Mouse (Mus musculus) embryonic facial prominence, embryonic 10.5 days (tissue): Measurements from ENCODE around the gene Kif1b. TPM values are rescaled to one million over a fixed set of nuclear protein-coding genes. Genes with fewer than 3 reads are reported as not detected.

ENCODE experiments used
- DNase-seq: peaks from one replicate; pipeline ENCODE4 v3.0.0-alpha.2; 2017; ENCODE audit warnings: low spot score
- H3K27ac ChIP-seq: fragments of 300-500 bp; sonication (generic); replicated peaks from 2 replicates; pipeline ENCODE4 v1.5.1; 2016; ENCODE audit warnings: mild to moderate bottlenecking
- H3K27me3 ChIP-seq: fragments of 300-500 bp; sonication (generic); replicated peaks from 2 replicates; pipeline ENCODE4 v1.6.1; 2016; ENCODE audit warnings: low read depth, mild to moderate bottlenecking; ENCODE audit not compliant: poor library complexity, severe bottlenecking
- H3K36me3 ChIP-seq: fragments of 300-500 bp; sonication (generic); replicated peaks from 2 replicates; pipeline ENCODE4 v1.6.1; 2016; ENCODE audit warnings: mild to moderate bottlenecking, moderate library complexity
- H3K4me1 ChIP-seq: fragments of 300-500 bp; sonication (generic); 2 replicates; pipeline ENCODE4 v1.6.1; 2016
- H3K4me3 ChIP-seq: fragments of 300-500 bp; sonication (generic); 2 replicates; pipeline ENCODE4 v1.5.1; 2016; ENCODE audit warnings: mild to moderate bottlenecking, moderate library complexity
- H3K9me3 ChIP-seq: fragments of 300-500 bp; sonication (generic); 2 replicates; pipeline ENCODE4 v1.6.1; 2016; ENCODE audit warnings: mild to moderate bottlenecking
- WGBS: fragments of 180-500 bp; shearing (Covaris S2); methylation state at CpG from one replicate; pipeline ENCODE4 v1.1.7; 2016; 5-methylcytosine and 5-hydroxymethylcytosine counted together
- polyA plus RNA-seq: library from polyadenylated mRNA; unstranded; fragments of >200 nt; fragmentation: Nextera tagmentation; extraction: Ambion mirVana; gene quantifications from 2 replicates; pipeline ENCODE4 v1.2.1, GENCODE M21; 2016

The Kif1b gene
- polyA plus RNA-seq, 1 experiment from 2014 or later, result 51.3 TPM

DNA sequence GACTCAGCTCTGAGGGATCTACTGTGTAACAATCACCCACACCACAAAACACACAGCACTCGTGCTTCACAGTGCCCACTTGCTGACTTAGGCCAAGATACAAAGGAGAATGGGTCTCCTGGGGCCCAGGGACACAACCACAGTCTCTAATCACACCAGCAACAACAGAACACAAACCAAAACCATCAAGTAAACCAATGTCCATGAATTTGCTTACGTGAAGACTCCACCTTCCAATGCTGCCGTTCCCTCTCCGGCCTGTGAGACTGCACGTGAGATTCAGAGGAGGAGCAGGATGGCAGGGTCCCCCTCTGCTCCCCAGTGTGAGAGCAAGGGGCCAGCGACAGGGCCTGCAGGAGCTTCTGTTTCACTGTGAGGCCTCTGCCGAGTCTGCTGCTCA lies 25.2 kb upstream of the Kif1b start:
- DNase-seq, result no peak
- Histone ChIP-seq H3K27ac (no peak overlapping the region), H3K4me3 (no peak overlapping the region), H3K9me3 (no peaks in the 10 kb centered on the region), H3K4me1 (no peaks in the 10 kb centered on the region), H3K36me3 (peaks cover 99% of the 10 kb centered on the region), H3K27me3 (no peaks in the 10 kb centered on the region)
- 90% methylated on average over 7 of the region's 7 CpGs for WGBS

DNA sequence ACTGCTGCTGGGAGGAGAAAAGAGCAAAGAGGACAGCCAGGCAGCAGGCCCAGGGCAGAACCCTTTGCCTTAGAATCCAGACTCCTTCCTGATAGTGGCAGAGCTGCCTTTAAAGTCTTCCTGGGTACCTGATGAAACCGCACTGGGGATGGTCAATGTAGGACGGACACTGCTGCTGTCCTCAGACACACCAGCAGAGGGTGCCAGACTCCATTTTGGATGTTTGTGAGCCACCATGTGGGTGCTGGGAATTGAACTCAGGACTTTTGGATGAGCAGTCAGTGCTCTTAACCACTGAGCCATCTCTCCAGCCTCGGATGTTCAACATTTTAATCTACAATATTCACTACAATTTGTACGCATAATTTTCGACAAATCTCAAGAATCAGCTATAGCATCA lies 23.0 kb upstream of the Kif1b start:
- Histone ChIP-seq H3K9me3 (no peaks in the 10 kb centered on the region), H3K27me3 (no peaks in the 10 kb centered on the region), H3K4me1 (no peaks in the 10 kb centered on the region), H3K36me3 (peaks cover 90% of the 10 kb centered on the region), H3K4me3 (no peak overlapping the region), H3K27ac (no peak overlapping the region)
- WGBS, result 94% methylated on average over 5 of the region's 5 CpGs
- no peak for DNase-seq

DNA sequence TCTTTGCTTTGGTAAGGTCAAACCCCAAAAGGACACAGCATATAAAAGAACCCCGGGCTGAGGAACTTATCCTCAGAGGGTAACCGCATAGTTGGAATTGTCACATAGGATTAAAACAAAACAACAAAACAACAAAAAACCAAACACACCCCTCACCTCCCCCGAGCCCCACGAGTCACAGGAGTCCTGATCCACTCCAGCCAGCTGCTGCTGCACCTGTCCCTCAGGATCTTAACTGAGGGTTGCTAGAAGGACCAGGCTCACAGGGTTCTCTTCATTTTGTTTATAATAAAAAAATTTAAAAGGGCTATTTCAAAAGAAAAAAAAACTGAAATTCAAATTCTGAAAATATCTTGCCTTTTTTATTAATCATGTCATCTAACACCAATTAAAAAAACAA lies 21.2 kb upstream of the Kif1b start:
- no peak for DNase-seq
- H3K27ac ChIP-seq, result no peak overlapping the region
- H3K9me3 ChIP-seq, result no peaks in the 10 kb centered on the region
- no peaks in the 10 kb centered on the region for H3K27me3 ChIP-seq
- 0 out of 2 replicates have a peak, but pooled peaks cover 2% of the 10 kb centered on the region for H3K4me1 ChIP-seq
- 84% methylated on average over 4 of the region's 4 CpGs for WGBS
- peaks cover 72% of the 10 kb centered on the region for H3K36me3 ChIP-seq
- no peak overlapping the region for H3K4me3 ChIP-seq

DNA sequence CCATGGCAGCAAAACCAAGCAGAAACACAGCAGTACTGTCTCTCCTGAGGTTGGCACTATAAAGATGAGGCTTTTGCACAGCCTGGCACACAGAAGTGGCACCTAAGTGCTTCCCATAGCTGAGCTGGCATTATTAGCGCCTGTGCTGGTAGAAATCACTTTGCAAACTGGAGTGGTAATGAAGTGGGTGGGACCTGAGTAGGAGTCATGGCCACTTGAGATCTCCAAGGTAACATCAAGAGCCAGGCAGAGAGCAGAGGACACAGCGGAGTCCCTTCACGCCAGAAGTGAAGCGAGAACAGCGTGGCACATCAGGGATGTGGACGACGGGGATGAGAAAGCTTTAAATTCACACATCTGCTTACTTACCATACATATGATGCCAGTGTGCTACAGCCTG lies 19.8 kb upstream of the Kif1b start:
- DNase-seq, result no peak
- Histone ChIP-seq H3K27ac (no peak overlapping the region), H3K36me3 (peaks cover 58% of the 10 kb centered on the region), H3K4me1 (peaks cover 3% of the 10 kb centered on the region; the same call in 1 of the 2 replicates), H3K27me3 (no peaks in the 10 kb centered on the region), H3K9me3 (no peaks in the 10 kb centered on the region), H3K4me3 (no peak overlapping the region)
- WGBS, result 95% methylated on average over 7 of the region's 7 CpGs

DNA sequence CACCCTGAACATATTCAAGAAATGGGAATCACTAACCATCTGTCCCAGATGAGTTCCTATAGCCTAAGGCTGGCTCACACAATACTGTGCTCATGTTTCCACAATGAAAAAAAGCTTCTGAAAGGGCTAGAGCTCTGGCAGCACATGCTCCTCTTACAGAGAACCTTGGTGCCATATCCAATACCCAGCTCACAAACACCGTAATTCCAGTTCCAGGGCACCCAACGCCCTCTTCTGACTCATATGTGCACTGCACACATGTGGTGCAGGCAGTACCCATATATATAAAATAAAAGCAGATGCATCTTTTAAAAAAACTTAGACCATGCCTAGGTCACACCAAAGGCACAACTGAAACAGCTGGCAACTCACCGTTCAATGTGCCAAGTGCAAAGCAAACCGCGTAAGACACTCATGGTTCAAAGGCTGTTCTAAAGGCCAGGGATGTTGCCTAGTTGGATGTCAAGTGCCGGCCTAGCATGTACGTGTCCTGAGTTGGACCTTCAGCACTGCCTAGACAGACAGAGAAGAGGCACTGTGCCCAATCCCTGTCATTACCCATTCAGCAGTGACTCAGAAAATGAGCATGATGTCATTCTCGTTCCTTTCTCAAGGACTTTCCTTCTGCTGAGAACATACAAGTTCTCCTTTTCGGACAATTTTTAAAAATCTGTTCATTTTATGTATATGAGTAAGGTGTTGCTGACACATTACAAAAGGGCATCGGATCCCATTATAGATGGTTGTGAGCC lies 18.1 kb upstream of the Kif1b start:
- Histone ChIP-seq H3K4me1 (peaks cover 3% of the 10 kb centered on the region; the same call in 1 of the 2 replicates), H3K9me3 (no peaks in the 10 kb centered on the region), H3K36me3 (peaks cover 41% of the 10 kb centered on the region), H3K27ac (no peak overlapping the region), H3K27me3 (no peaks in the 10 kb centered on the region), H3K4me3 (no peak overlapping the region)
- WGBS, result 93% methylated on average over 10 of the region's 10 CpGs
- no peak for DNase-seq

DNA sequence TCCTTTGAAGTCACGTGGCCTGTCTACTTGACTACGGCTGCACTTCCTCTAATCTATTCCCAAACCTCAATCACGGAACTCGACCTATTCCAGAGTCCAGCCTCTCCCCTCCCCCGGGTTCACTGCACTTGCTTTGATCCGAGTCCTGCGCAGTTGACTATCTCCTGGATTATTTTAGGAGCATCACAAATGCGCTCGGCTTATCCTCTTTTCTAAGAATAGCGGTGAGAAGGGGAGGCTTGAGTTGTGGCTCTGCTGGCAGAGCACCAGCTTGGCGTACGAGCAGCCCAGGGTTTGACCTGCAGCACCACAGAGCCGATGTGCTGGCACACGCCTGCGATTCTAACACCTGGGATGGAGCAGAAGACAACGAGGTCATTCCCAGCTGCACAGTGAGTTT lies 16.2 kb upstream of the Kif1b start:
- DNase-seq, result no peak
- no peak overlapping the region for H3K27ac ChIP-seq

DNA sequence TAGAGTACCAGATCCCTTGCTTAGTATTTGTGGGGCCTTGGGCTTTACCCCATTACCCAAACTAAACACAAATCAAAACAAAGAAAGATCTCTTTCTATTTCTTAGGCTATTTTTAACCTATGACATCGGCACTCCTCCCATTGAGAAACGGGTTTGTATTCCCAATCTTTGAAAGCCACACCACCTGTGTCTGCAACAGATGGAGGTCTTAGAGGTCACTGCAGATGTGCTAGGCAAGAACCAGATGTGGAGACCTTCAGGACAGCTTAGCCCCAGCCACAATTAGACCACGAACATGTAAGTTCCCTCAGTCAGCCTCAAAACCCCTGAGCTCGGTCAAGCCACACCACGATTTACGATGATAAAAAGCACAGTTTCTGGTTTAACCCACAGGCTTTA lies 15.2 kb upstream of the Kif1b start:
- no peaks in the 10 kb centered on the region for H3K9me3 ChIP-seq
- no peak overlapping the region for H3K27ac ChIP-seq
- H3K27me3 ChIP-seq, result no peaks in the 10 kb centered on the region
- H3K36me3 ChIP-seq, result peaks cover 13% of the 10 kb centered on the region
- no peak overlapping the region for H3K4me3 ChIP-seq
- 71% methylated on average over 6 of the region's 6 CpGs for WGBS
- no peak for DNase-seq
- H3K4me1 ChIP-seq, result peaks cover 5% of the 10 kb centered on the region

More for the DNA sequence above, 16.2 kb upstream of the Kif1b start:
- Histone ChIP-seq H3K4me3 (no peak overlapping the region), H3K9me3 (no peaks in the 10 kb centered on the region), H3K27me3 (no peaks in the 10 kb centered on the region), H3K4me1 (peaks cover 3% of the 10 kb centered on the region; the same call in 1 of the 2 replicates), H3K36me3 (peaks cover 23% of the 10 kb centered on the region)
- WGBS, result 89% methylated on average over 16 of the region's 16 CpGs

DNA sequence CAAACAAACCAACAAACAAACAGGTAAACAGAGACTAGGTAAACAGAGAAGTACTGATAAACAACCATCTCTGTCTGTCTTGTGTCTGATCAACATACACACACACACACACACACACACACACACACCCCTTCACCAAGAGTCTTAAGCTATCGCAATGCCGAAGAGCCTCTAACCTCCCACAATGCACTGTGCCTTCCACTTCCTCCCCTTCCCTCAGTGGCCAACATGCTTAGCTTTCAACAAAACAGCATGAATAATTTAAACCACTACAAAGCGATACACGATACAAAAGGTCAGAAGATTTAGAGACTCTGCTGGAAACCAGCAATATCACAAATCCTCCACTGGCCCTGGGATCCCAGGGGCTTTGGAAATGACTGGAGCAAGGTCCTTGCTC lies 14.8 kb upstream of the Kif1b start:
- H3K36me3 ChIP-seq, result peaks cover 8% of the 10 kb centered on the region
- H3K27me3 ChIP-seq, result no peaks in the 10 kb centered on the region
- H3K9me3 ChIP-seq, result no peaks in the 10 kb centered on the region
- H3K27ac ChIP-seq, result no peak overlapping the region
- no peak overlapping the region for H3K4me3 ChIP-seq
- no peak for DNase-seq
- H3K4me1 ChIP-seq, result peaks cover 10% of the 10 kb centered on the region
- whole genome bisulfite sequencing, result 86% methylated on average over 4 of the region's 4 CpGs

DNA sequence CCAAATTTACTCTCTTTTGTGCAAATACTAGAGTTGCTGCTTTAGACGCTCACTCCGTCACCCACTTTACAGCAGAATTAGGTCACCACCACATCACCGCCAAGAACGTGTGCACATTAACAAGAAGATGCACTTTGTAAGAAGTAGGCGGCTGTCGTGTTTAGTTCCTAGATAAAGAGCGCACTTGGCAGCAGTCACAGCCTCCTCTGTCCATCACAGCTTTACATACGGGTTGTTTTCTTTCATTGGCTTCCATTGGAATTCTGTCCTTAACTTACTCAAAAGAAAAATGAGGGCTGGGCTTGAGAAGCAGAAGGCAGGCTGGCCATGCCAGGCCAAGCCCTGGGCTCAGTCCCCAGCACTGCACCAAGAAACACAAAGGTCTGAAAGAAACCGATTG lies 11.6 kb upstream of the Kif1b start:
- Histone ChIP-seq H3K27ac (no peak overlapping the region), H3K9me3 (no peaks in the 10 kb centered on the region), H3K36me3 (no peaks in the 10 kb centered on the region), H3K4me3 (no peak overlapping the region), H3K27me3 (no peaks in the 10 kb centered on the region), H3K4me1 (peaks cover 10% of the 10 kb centered on the region)
- no peak for DNase-seq
- 86% methylated on average over 9 of the region's 9 CpGs for WGBS

DNA sequence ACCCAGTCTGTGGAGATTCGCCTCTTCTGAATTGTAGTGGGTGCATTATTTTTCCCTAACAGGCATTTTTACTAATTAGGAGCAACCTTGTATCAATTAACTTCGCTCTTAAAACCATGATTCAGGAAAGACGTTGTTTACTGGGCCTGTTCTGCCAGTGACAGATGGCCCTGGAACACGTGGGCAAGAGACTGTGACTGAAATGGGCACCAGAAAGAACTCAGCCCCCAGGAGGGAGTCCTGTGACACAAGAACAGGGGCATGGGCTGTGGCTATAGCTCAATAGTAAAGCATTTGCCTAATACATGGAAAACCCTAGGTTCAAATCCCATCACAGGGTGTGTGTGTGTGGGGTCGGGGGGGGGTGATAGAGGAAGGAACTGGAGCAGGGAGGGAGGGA lies 9.9 kb upstream of the Kif1b start:
- H3K4me3 ChIP-seq, result no peak overlapping the region
- H3K4me1 ChIP-seq, result peaks cover 14% of the 10 kb centered on the region
- no peaks in the 10 kb centered on the region for H3K9me3 ChIP-seq
- no peak for DNase-seq
- no peaks in the 10 kb centered on the region for H3K36me3 ChIP-seq
- 61% methylated on average over 5 of the region's 5 CpGs for WGBS
- H3K27me3 ChIP-seq, result no peaks in the 10 kb centered on the region
- H3K27ac ChIP-seq, result no peak overlapping the region

DNA sequence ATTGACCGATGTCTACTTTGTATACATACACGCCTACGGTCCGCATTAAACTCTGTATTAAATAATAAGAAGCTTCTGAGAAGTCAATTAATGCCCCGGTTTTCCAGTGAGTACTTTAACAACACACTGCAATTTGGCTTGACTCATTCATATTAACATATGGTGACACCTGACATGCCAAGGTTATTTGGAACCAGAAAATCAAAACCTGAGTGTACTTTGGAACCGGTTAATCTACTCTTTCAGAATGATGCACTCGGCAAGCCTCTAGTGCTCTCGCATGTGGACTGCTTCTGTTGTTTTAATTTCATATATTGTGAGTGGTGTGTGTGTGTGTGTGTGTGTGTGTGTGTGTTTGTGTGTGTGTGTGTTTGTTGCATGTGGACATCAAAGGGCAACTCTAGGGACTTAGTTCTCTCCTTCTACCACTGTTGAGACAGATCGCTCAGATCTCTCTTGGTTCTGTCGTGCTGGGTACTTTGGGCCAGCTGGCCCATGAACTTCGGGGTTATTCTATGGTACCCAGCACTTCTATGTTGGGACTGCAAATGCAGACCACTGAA lies 6.9 kb upstream of the Kif1b start:
- H3K9me3 ChIP-seq, result no peaks in the 10 kb centered on the region
- no peaks in the 10 kb centered on the region for H3K27me3 ChIP-seq
- no peak overlapping the region for H3K4me3 ChIP-seq
- no peak overlapping the region for H3K27ac ChIP-seq
- H3K4me1 ChIP-seq, result peaks cover 14% of the 10 kb centered on the region
- H3K36me3 ChIP-seq, result no peaks in the 10 kb centered on the region
- WGBS, result 91% methylated on average over 11 of the region's 11 CpGs
- no peak for DNase-seq

DNA sequence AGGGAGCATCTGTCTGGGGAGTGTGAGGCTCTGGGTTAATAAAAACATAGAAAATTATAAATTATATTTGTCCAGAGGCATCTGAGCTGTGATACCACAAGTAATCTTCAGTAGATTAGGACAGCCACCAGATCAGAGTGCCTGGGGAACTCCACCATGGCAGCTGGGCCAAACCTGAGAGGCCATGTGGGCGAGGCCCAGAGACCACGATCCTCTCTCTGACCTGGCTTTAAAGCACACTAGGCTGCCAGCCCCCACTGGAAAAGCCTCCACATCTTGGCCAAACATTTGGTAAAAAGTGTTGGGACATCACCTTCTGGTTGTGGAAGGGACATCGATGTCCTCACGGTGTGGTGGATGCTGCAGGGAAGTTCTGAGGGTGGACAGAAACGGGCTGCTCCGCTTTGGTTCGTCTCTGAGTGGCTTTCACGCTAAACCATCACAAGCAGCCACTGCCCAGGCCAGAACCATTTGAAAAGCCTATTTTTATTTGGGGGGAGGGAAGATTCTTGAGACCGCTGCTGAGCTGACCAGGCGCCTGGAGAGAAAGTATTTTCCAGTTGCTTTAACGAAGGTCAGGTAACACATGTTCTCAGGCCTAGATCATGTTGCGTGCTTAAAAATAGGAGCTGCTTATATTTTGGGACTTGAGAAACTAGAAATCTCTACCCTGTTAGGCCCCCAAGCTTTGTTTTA lies 6.2 kb upstream of the Kif1b start:
- no peaks in the 10 kb centered on the region for H3K9me3 ChIP-seq
- WGBS, result 82% methylated on average over 12 of the region's 12 CpGs
- no peaks in the 10 kb centered on the region for H3K36me3 ChIP-seq
- no peaks in the 10 kb centered on the region for H3K27me3 ChIP-seq
- no peak overlapping the region for H3K4me3 ChIP-seq
- no peak for DNase-seq
- H3K4me1 ChIP-seq, result peaks cover 15% of the 10 kb centered on the region
- 0 out of 2 replicates have a peak overlapping the region, but pooled peaks have one; percentile 24 for H3K27ac ChIP-seq

DNA sequence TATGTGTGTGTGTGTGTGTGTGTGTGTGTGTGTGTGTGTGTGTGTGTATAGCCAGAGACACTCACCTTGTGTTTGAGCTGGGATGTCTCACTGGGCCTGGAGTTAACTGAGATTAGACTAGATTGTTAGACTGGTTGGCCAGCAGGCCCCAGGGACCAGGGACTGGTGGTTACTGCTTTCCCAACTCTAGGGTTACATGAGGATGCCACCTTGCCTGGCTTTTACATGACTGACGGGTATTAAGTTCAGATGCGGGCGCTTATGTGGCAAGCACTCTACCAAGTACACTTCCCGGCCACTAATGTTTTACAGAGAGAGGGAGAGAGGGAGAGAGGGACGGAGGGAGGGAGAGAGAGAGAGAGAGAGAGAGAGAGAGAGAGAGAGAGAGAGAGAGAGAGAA lies 4.5 kb upstream of the Kif1b start:
- no peak for DNase-seq
- H3K27ac ChIP-seq, result no peak overlapping the region
- H3K4me3 ChIP-seq, result no peak overlapping the region
- 86% methylated on average over 5 of the region's 5 CpGs for WGBS
- no peaks in the 10 kb centered on the region for H3K9me3 ChIP-seq
- peaks cover 19% of the 10 kb centered on the region for H3K4me1 ChIP-seq
- no peaks in the 10 kb centered on the region for H3K27me3 ChIP-seq
- H3K36me3 ChIP-seq, result no peaks in the 10 kb centered on the region
